Mouse (Mus musculus) CH12.LX (cell line): ENCODE results near the gene Pias4. TPM values are rescaled to one million over a fixed set of nuclear protein-coding genes. Genes with fewer than 3 reads are reported as not detected.

ENCODE experiments used
- DNase-seq: peaks from one replicate; pipeline ENCODE4 v3.0.0-alpha.2; 2013; ENCODE audit errors: extremely low read depth
- H3K27ac ChIP-seq: 2 replicates; pipeline ENCODE4 v1.5.1; 2012; ENCODE audit warnings: low read depth, mild to moderate bottlenecking, control low read depth, moderate library complexity; ENCODE audit not compliant: insufficient read depth
- H3K27me3 ChIP-seq: replicated peaks from 2 replicates; pipeline ENCODE3; 2012; ENCODE audit warnings: inconsistent platforms
- H3K36me3 ChIP-seq, 2 experiments: replicated peaks in 1 of 2; 2 replicates each; pipeline versions ENCODE3 to v1.6.1; 2012; ENCODE audit warnings: inconsistent platforms in 1 of 2, low read length in 1 of 2, mild to moderate bottlenecking in 1 of 2, mixed read lengths in 1 of 2, moderate library complexity in 1 of 2; ENCODE audit not compliant: control insufficient read depth in 1 of 2, insufficient read depth in 1 of 2
- H3K4me1 ChIP-seq, 2 experiments: 2 replicates each; pipeline ENCODE4 v1.6.1; 2012; ENCODE audit warnings: inconsistent platforms in 1 of 2, moderate library complexity in 1 of 2; ENCODE audit not compliant: insufficient read depth in 2 of 2, control insufficient read depth in 1 of 2
- H3K4me2 ChIP-seq: 2 replicates; pipeline ENCODE4 v1.6.1; 2012; ENCODE audit warnings: low read depth, mild to moderate bottlenecking, control low read depth; ENCODE audit not compliant: poor library complexity, insufficient read depth, severe bottlenecking
- H3K4me3 ChIP-seq, 3 experiments: fragments of 150-350 bp in 1 of 3; sonication (generic) in 1 of 3; replicated peaks in 1 of 3; 2 replicates each; pipeline versions ENCODE3 to v1.5.1; 2011 to 2012; ENCODE audit warnings: low read depth in 2 of 3, low read length in 2 of 3, mild to moderate bottlenecking in 2 of 3, moderate library complexity in 2 of 3, control low read depth in 1 of 3, improper control_type of control experiment in 1 of 3, inconsistent platforms in 1 of 3, mixed read lengths in 1 of 3; ENCODE audit not compliant: poor library complexity in 1 of 3
- H3K79me2 ChIP-seq: replicated peaks from 2 replicates; pipeline ENCODE4 v1.6.1; 2012; ENCODE audit warnings: mild to moderate bottlenecking, moderate library complexity; ENCODE audit not compliant: control insufficient read depth, poor library complexity, insufficient read depth, severe bottlenecking; ENCODE audit errors: extremely low read depth
- H3K9ac ChIP-seq: 2 replicates; pipeline ENCODE4 v1.6.1; 2012; ENCODE audit warnings: low read depth, mild to moderate bottlenecking, control low read depth, moderate library complexity; ENCODE audit not compliant: insufficient read depth
- H3K9me3 ChIP-seq: replicated peaks from 2 replicates; pipeline ENCODE3; 2012; ENCODE audit warnings: low read length, inconsistent platforms, mixed read lengths
- CHD1 ChIP-seq: IDR thresholded peaks from 2 replicates; pipeline ENCODE4 v1.6.1; 2012; ENCODE audit warnings: low read depth, low read length, improper control_type of control experiment, inconsistent platforms
- CHD2 ChIP-seq: IDR thresholded peaks from 2 replicates; pipeline ENCODE4 v1.6.1; 2011; ENCODE audit warnings: low read length, improper control_type of control experiment
- EP300 ChIP-seq: IDR thresholded peaks from 2 replicates; pipeline ENCODE4 v1.6.1; 2011; ENCODE audit warnings: low read length, improper control_type of control experiment
- GABPA ChIP-seq: IDR thresholded peaks from 2 replicates; pipeline ENCODE4 v1.6.1; 2012; ENCODE audit warnings: low read depth, low read length, improper control_type of control experiment, inconsistent platforms; ENCODE audit not compliant: insufficient replicate concordance
- HCFC1 ChIP-seq: IDR thresholded peaks from 2 replicates; pipeline ENCODE4 v1.6.1; 2012; ENCODE audit warnings: low read depth, mild to moderate bottlenecking, inconsistent platforms, low read length, improper control_type of control experiment
- JUND ChIP-seq: conservative IDR thresholded peaks from 2 replicates; pipeline ENCODE4 v1.6.1; 2011; ENCODE audit warnings: low read depth, low read length, improper control_type of control experiment
- KAT2A ChIP-seq: IDR thresholded peaks from 2 replicates; pipeline ENCODE4 v1.6.1; 2012; ENCODE audit warnings: low read length, improper control_type of control experiment, inconsistent platforms; ENCODE audit not compliant: insufficient replicate concordance
- MEF2A ChIP-seq: IDR thresholded peaks from 2 replicates; pipeline ENCODE4 v1.6.1; 2014; ENCODE audit warnings: low read depth, mild to moderate bottlenecking, inconsistent platforms, low read length, improper control_type of control experiment, borderline replicate concordance
- NELFE ChIP-seq: IDR thresholded peaks from 2 replicates; pipeline ENCODE4 v1.6.1; 2011; ENCODE audit warnings: low read depth, low read length, improper control_type of control experiment
- NRF1 ChIP-seq: IDR thresholded peaks from 2 replicates; pipeline ENCODE4 v1.6.1; 2014; ENCODE audit warnings: low read depth, mild to moderate bottlenecking, inconsistent platforms, low read length, improper control_type of control experiment, moderate library complexity
- PAX5 ChIP-seq: IDR thresholded peaks from 2 replicates; pipeline ENCODE4 v1.6.1; 2012; ENCODE audit warnings: low read length, inconsistent platforms, mixed read lengths
- RCOR1 ChIP-seq: conservative IDR thresholded peaks from 2 replicates; pipeline ENCODE4 v1.6.1; 2012; ENCODE audit warnings: low read depth, mild to moderate bottlenecking, inconsistent platforms, low read length, improper control_type of control experiment
- SMC3 ChIP-seq: IDR thresholded peaks from 2 replicates; pipeline ENCODE4 v1.6.1; 2011; ENCODE audit warnings: low read depth, low read length, improper control_type of control experiment
- TCF12 ChIP-seq: IDR thresholded peaks from 2 replicates; pipeline ENCODE4 v1.6.1; 2014; ENCODE audit warnings: low read depth, mild to moderate bottlenecking, inconsistent platforms, low read length, improper control_type of control experiment
- UBTF ChIP-seq: IDR thresholded peaks from 2 replicates; pipeline ENCODE4 v1.6.1; 2012; ENCODE audit warnings: low read depth, mild to moderate bottlenecking, inconsistent platforms, low read length, improper control_type of control experiment, moderate library complexity
- ZC3H11A ChIP-seq: IDR thresholded peaks from 2 replicates; pipeline ENCODE4 v1.6.1; 2012; ENCODE audit warnings: low read depth, mild to moderate bottlenecking, inconsistent platforms, low read length, improper control_type of control experiment
- ZKSCAN1 ChIP-seq: IDR thresholded peaks from 2 replicates; pipeline ENCODE4 v1.6.1; 2012; ENCODE audit warnings: low read depth, inconsistent platforms, low read length, improper control_type of control experiment, borderline replicate concordance
- ZNF384 ChIP-seq: IDR thresholded peaks from 2 replicates; pipeline ENCODE4 v1.6.1; 2012; ENCODE audit warnings: low read depth, low read length, improper control_type of control experiment, inconsistent platforms
- dilution Hi-C: fragments of 300-500 bp; cut with MboI; formaldehyde crosslinking; loops from 2 replicates; pipeline ENCODE4 v1.14.3; 2020; ENCODE audit warnings: low sequenced_read_pairs; ENCODE audit not compliant: extremely low pct_unique_long_range_greater_than_20kb, extremely low pct_ligation_motif_present
- in situ Hi-C: fragments of 300-500 bp; cut with MboI; formaldehyde crosslinking; loops from 3 replicates; pipeline ENCODE4 v1.14.3; 2019; ENCODE audit warnings: low sequenced_read_pairs, low pct_ligation_motif_present, low pct_unique_long_range_greater_than_20kb, mixed read lengths
- polyA plus RNA-seq: library from polyadenylated mRNA; unstranded; fragments of >175 nt; gene quantifications from 2 replicates; pipeline ENCODE4 v1.2.1, GENCODE M21; 2012; ENCODE audit warnings: low read depth; ENCODE audit not compliant: insufficient read length
- total RNA-seq, 2 experiments: library from RNA; depleted of rRNA; stranded (reverse); fragments of 300-350 nt in 1 of 2; fragments of >200 nt in 1 of 2; gene quantifications; 2 replicates each; pipeline ENCODE4 v1.2.3; 2012 to 2014

Gene Pias4
- total and polyA plus RNA-seq, 3 experiments, result 15.3 to 33.5 (median 26.6) TPM

- Histone ChIP-seq H3K9me3 (no peaks in the 10 kb centered on the region), H3K4me3 (no peak overlapping the region), H3K27me3 (no peaks in the 10 kb centered on the region), H3K36me3 (peaks cover 41 to 73% of the 10 kb centered on the region in 2 experiments), H3K4me1 (peaks cover 10 to 29% of the 10 kb centered on the region in 2 experiments), H3K79me2 (0 out of 2 replicates have a peak, but pooled peaks cover 3% of the 10 kb centered on the region), H3K27ac (no peak overlapping the region), H3K4me2 (no peak overlapping the region), H3K9ac (no peak overlapping the region)
- TF ChIP-seq PAX5 (no peak), NRF1 (no peak), CHD2 (no peak), JUND (no peak), HCFC1 (no peak), ZNF384 (no peak), ZC3H11A (no peak), TCF12 (no peak), ZKSCAN1 (no peak), CHD1 (no peak), UBTF (no peak), EP300 (no peak), RCOR1 (no peak), MEF2A (no peak)
- in situ Hi-C loops, result no loop called here
- dilution Hi-C loops, result no loop called here
- DNase-seq, result no peak
These were observed 19.4 kb upstream of the Pias4 start for GRCm38 (mm10) chr10:81187161-81187560.

GRCm38 (mm10) chr10:81184765-81185164, 17.0 kb upstream of the Pias4 start:
- H3K9ac ChIP-seq, result no peak overlapping the region
- H3K27ac ChIP-seq, result no peak overlapping the region
- dilution Hi-C loops, result no loop called here

More at GRCm38 (mm10) chr10:81184765-81185164, 17.0 kb upstream of the Pias4 start:
- no peak for TF ChIP-seq RCOR1
- TF ChIP-seq NELFE, result no peak
- no peak for TF ChIP-seq GABPA
- TF ChIP-seq KAT2A, result no peak
- TF ChIP-seq SMC3, result no peak
- no peaks in the 10 kb centered on the region for H3K9me3 ChIP-seq
- no peaks in the 10 kb centered on the region for H3K27me3 ChIP-seq
- no peak overlapping the region for H3K4me2 ChIP-seq
- peaks cover 9 to 30% of the 10 kb centered on the region in 2 experiments for H3K4me1 ChIP-seq
- peaks cover 9% of the 10 kb centered on the region for H3K79me2 ChIP-seq
- in situ Hi-C loops, result no loop called here
- peaks cover 52 to 75% of the 10 kb centered on the region in 2 experiments for H3K36me3 ChIP-seq
- no peak for DNase-seq
- H3K4me3 ChIP-seq, result no peak overlapping the region
